8 mouse cellular contexts compared by ENCODE assay signal in the genomic region with DNA sequence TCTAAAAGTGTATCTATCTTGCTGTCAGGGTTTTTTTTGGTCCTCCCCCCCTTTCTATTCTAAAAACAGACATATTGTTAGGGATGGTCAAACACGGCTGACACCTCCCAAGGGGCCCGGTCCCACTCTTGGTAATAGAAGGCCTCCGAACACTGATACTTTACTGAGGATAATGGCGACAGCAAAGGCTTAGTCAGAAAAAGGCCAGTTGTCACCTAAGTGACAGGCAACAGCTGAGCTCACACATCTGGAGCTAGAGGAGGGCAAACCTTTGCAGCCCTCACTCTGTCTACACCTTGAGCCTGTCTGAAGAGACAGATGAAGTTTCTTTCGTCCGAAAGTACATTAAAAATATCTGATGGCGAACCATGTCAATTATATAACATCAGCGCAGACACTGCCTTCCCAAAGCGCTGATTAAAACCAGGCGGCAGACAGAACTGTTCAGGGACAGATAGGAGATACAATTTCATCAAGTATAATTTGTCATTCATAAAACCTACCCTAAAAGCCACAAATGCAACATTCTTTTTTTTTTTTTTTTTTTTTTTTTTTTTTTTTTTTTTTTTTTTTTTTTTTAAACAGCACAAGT. TPM values are rescaled to one million over a fixed set of nuclear protein-coding genes. Genes with fewer than 3 reads are reported as not detected.
A peak's percentile ranks its signal among the peaks of the same experiment; 100 is the strongest.
DNase-seq lines count a peak whose midpoint lies in the region; ATAC-seq and TF ChIP-seq lines count a peak whose summit lies in the region.

No protein-coding gene starts in this region.

- in situ Hi-C loops in CH12.LX (cut with MboI; ENCODE audit: low pct_ligation_motif_present, low pct_unique_long_range_greater_than_20kb, low sequenced_read_pairs) = loop anchor here (10.0 to 25.0 kb wide), 2 partner anchors 120 to 618 kb away; no protein-coding TSS in a partner anchor

- H3K79me2 ChIP-seq in CH12.LX (replicated peaks; ENCODE audit: control insufficient read depth, extremely low read depth, insufficient read depth, poor library complexity, severe bottlenecking) = no peaks in the 10 kb centered on the region

- peaks cover 2 to 9% of the 10 kb centered on the region in 2 experiments; a peak in 2 of 4 replicates for H3K4me1 ChIP-seq in CH12.LX (ENCODE audit: control insufficient read depth in 1 of 2, insufficient read depth in 2 of 2)
- peaks cover 27% of the 10 kb centered on the region for H3K4me1 ChIP-seq in forebrain, embryonic 15.5 days
- peaks cover 45% of the 10 kb centered on the region for H3K4me1 ChIP-seq in limb, embryonic 15.5 days
- H3K4me1 ChIP-seq in small intestine, adult 2 months (ENCODE audit: control insufficient read depth, insufficient read depth, insufficient read length, low read length) = peaks cover 8% of the 10 kb centered on the region

- dilution Hi-C loops in CH12.LX (cut with MboI; ENCODE audit: extremely low pct_ligation_motif_present, extremely low pct_unique_long_range_greater_than_20kb, low sequenced_read_pairs) = no loop called here

- H3K4me3 ChIP-seq in CH12.LX (replicated peaks in 1 of 3; ENCODE audit: low read depth in 2 of 3, low read length in 2 of 3, poor library complexity in 1 of 3) = peak overlapping the region in 1 of 3 experiments; percentile 10
- peak overlapping the region; percentile 84 for H3K4me3 ChIP-seq in forebrain, embryonic 15.5 days
- peak overlapping the region; percentile 94 for H3K4me3 ChIP-seq in limb, embryonic 15.5 days
- peak overlapping the region; percentile 71 for H3K4me3 ChIP-seq in small intestine, adult 2 months (ENCODE audit: low read depth, low read length)

- WGBS in forebrain, embryonic 15.5 days = 36% methylated on average over 10 of the region's 10 CpGs
- WGBS in limb, embryonic 15.5 days = 10% methylated on average over 10 of the region's 10 CpGs
- WGBS in small intestine, adult 2 months = 59% methylated on average over 10 of the region's 10 CpGs

- H3K4me2 ChIP-seq in CH12.LX (ENCODE audit: insufficient read depth, low read depth, poor library complexity, severe bottlenecking) = no peak overlapping the region
- H3K4me2 ChIP-seq in forebrain, embryonic 15.5 days (replicated peaks) = peak overlapping the region; percentile 95
- H3K4me2 ChIP-seq in limb, embryonic 15.5 days = peak overlapping the region; percentile 86

- TF ChIP-seq RAD21 in CH12.LX (IDR thresholded peaks at IDR 0.05; ENCODE audit: low read depth, low read length) = no peak

- H3K9me3 ChIP-seq in CH12.LX (replicated peaks; ENCODE audit: low read length) = peaks cover 6% of the 10 kb centered on the region
- H3K9me3 ChIP-seq in forebrain, embryonic 15.5 days = no peaks in the 10 kb centered on the region
- no peaks in the 10 kb centered on the region for H3K9me3 ChIP-seq in limb, embryonic 15.5 days

- no peak for TF ChIP-seq POLR2A in CH12.LX (IDR thresholded peaks at IDR 0.05; ENCODE audit: low read depth, low read length)
- no peak for TF ChIP-seq POLR2A in small intestine, adult 2 months (IDR thresholded peaks at IDR 0.05; ENCODE audit: low read depth, low read length)

- H3K27me3 ChIP-seq in CH12.LX (replicated peaks) = no peaks in the 10 kb centered on the region
- H3K27me3 ChIP-seq in forebrain, embryonic 15.5 days = no peaks in the 10 kb centered on the region
- no peaks in the 10 kb centered on the region for H3K27me3 ChIP-seq in limb, embryonic 15.5 days
- H3K27me3 ChIP-seq in small intestine, adult 2 months (ENCODE audit: control insufficient read depth, insufficient read depth, low read length) = no peaks in the 10 kb centered on the region

- TF ChIP-seq CTCF in CH12.LX (conservative IDR thresholded peaks at IDR 0.05 in 1 of 2, IDR thresholded peaks at IDR 0.05 in 1 of 2; ENCODE audit: low read depth in 2 of 2, low read length in 2 of 2) = no peak
- TF ChIP-seq CTCF in small intestine, adult 2 months (IDR thresholded peaks at IDR 0.05; ENCODE audit: extremely low read depth, insufficient read length, insufficient replicate concordance, low read depth, low read length) = no peak

- ATAC-seq in forebrain, embryonic 15.5 days (replicated peaks) = no peak
- no peak for ATAC-seq in limb, embryonic 15.5 days (ENCODE audit: insufficient number of reproducible peaks, low FRiP score, low TSS enrichment, low read depth)

- TF ChIP-seq EP300 in CH12.LX (IDR thresholded peaks at IDR 0.05; ENCODE audit: low read length) = no peak

- H3K9ac ChIP-seq in CH12.LX (ENCODE audit: insufficient read depth, low read depth) = no peak overlapping the region
- H3K9ac ChIP-seq in forebrain, embryonic 15.5 days (replicated peaks) = peak overlapping the region; percentile 12; the same call in 1 of the 2 replicates
- peak overlapping the region; percentile 95 for H3K9ac ChIP-seq in limb, embryonic 15.5 days

- H3K27ac ChIP-seq in CH12.LX (ENCODE audit: insufficient read depth, low read depth) = no peak overlapping the region
- H3K27ac ChIP-seq in forebrain, embryonic 15.5 days (replicated peaks) = no peak overlapping the region
- H3K27ac ChIP-seq in limb, embryonic 15.5 days = peak overlapping the region; percentile 98
- H3K27ac ChIP-seq in small intestine, adult 2 months (ENCODE audit: insufficient read depth, low read depth, low read length) = no peak overlapping the region

- DNase-seq in cerebellum, postnatal 10 days = peak; percentile 12 to 19
- DNase-seq in cerebellum, adult 11-12 months = no peak
- DNase-seq in CH12.LX (ENCODE audit: extremely low read depth) = no peak
- no peak for DNase-seq in frontal cortex, postnatal 25 days (ENCODE audit: low spot score in 2 of 2)
- DNase-seq in testis, postnatal 14 days (ENCODE audit: low spot score) = no peak

- H3K36me3 ChIP-seq in CH12.LX (replicated peaks in 1 of 2; ENCODE audit: control insufficient read depth in 1 of 2, insufficient read depth in 1 of 2, low read length in 1 of 2) = no peaks in the 10 kb centered on the region
- no peaks in the 10 kb centered on the region for H3K36me3 ChIP-seq in forebrain, embryonic 15.5 days
- no peaks in the 10 kb centered on the region for H3K36me3 ChIP-seq in limb, embryonic 15.5 days
- no peaks in the 10 kb centered on the region for H3K36me3 ChIP-seq in small intestine, adult 2 months (ENCODE audit: control insufficient read depth, insufficient read depth, low read length)

TF ChIP-seq in CH12.LX, 34 proteins besides CTCF, POLR2A, EP300 and RAD21:
- TF ChIP-seq ZMIZ1 (IDR thresholded peaks at IDR 0.05; ENCODE audit: low read depth, low read length) = no peak
- TF ChIP-seq MEF2A (IDR thresholded peaks at IDR 0.05; ENCODE audit: borderline replicate concordance, low read depth, low read length) = no peak
- TF ChIP-seq ZNF384 (IDR thresholded peaks at IDR 0.05; ENCODE audit: low read depth, low read length) = peak; percentile 73

RNA-seq across cellular contexts. Expression of gene Prickle1, which starts 1.3 kb away (rescaled TPM):
- total RNA-seq in CH12.LX (2012; rRNA removed) (0.46 and 0.64 TPM in 2 replicates), CH12.LX (2014; rRNA removed) (1.1 and 1.7 TPM in 2 replicates)
- polyA plus RNA-seq in CH12.LX (2012; ENCODE audit: insufficient read length, low read depth) = 1.5 and 1.8 TPM in 2 replicates
- polyA plus RNA-seq in forebrain, embryonic 15.5 days (2015; fragmentation: Nextera tagmentation; extraction: Ambion mirVana) = 13.9 and 18.0 TPM in 2 replicates
- 39.9 and 42.0 TPM in 2 replicates for polyA plus RNA-seq in limb, embryonic 15.5 days (2015; fragmentation: Nextera tagmentation; extraction: Ambion mirVana)
- 1.7 and 1.9 TPM in 2 replicates for polyA plus RNA-seq in small intestine, adult 2 months (2012; rRNA removed)

Comparison
In these comparisons a context has a peak if more than half of its experiments do, and no peak if none do; other contexts are left out.
1. DNase-seq: peak in cerebellum, postnatal 10 days (2 of 2); none in cerebellum, adult 11-12 months (single experiment), CH12.LX (single experiment), frontal cortex, postnatal 25 days (0 of 2) and testis, postnatal 14 days (single experiment).